Mouse (Mus musculus): ENCODE results near the gene Shroom3. TPM values are rescaled to one million over a fixed set of nuclear protein-coding genes. Genes with fewer than 3 reads are reported as not detected.

Gene Shroom3
- polyA plus RNA-seq, 1 experiment from 2014 or later = 0.22 TPM

MicroRNA genes within 50 kb of the gene (microRNA counts, 519-probe panel; counts per million panel counts)
- microRNA mmu-miR-1961 = 2,656 counts per million, percentile 50 among the panel's probes with 10 or more counts

Small RNAs within 50 kb of the gene (microRNA-seq; reads per million reads assigned to microRNA genes)
- not detected for gene Mir1961

Other genes starting within 250 kb of the Shroom3 start
- gene Nup54, start 248.2 kb upstream of the Shroom3 start, polyA plus RNA-seq (2015; fragmentation: Nextera tagmentation; extraction: Ambion mirVana) = 26.7 and 27.7 TPM in 2 replicates
- gene Scarb2, start 176.6 kb upstream of the Shroom3 start, polyA plus RNA-seq (2015; fragmentation: Nextera tagmentation; extraction: Ambion mirVana) = 7.0 and 8.0 TPM in 2 replicates
- 4.6 and 7.8 TPM in 2 replicates for gene Fam47e, start 128.4 kb upstream of the Shroom3 start, polyA plus RNA-seq (2015; fragmentation: Nextera tagmentation; extraction: Ambion mirVana)
- 33.7 and 44.3 TPM in 2 replicates for gene Stbd1, start 80.4 kb upstream of the Shroom3 start, polyA plus RNA-seq (2015; fragmentation: Nextera tagmentation; extraction: Ambion mirVana)
- 0.10 and 0.14 TPM in 2 replicates for gene Ccdc158, start 8.2 kb upstream of the Shroom3 start, polyA plus RNA-seq (2015; fragmentation: Nextera tagmentation; extraction: Ambion mirVana)